Mouse (Mus musculus): ENCODE data around the gene Rnps1. TPM values are rescaled to one million over a fixed set of nuclear protein-coding genes. Genes with fewer than 3 reads are reported as not detected.

The Rnps1 gene
- polyA plus RNA-seq (2017; shearing (Covaris generic)): 194 TPM

GRCm38 (mm10) chr17:24414230-24414976, at the start of gene Rnps1:
Gene Rnps1 (plus strand): TSS chr17:24414565.

DNA sequence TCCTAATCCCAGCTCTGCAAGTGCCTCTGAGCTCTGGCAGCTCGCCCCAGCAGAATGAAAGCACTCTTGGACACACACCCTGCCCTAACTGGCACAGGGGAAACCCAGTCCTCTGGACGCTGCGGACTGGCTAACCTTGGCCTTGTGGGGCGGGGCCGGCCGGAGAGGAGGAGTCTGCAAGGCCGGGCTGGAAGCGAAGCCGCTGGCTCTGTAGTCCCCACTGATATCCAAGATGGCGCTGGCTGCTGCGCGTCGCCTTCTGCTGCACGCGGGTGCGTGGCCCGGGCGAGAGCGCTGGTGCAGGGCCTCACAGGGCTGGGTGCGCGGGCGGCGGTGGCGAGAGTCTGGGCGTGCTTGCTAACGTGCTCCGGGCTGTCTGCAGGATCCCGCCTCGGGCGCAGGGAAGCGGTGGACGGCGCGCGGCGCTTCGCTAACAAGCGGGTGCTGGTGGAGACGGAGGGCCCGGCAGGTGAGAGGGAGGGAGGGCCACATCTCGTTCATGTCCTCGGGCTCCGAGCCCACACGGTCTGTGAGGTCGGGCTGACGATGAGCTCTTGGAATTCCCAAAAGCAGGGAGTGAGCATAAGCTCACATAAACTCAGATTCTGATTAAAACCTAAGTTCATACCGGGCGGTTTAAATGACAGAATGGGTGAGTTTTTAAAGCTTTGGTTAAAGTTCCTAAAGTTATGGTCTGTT, 12.3 kb downstream of the Rnps1 start, which contains the start of gene Eci1:
Gene Eci1, plus strand, starts transcription at position 171 of the 699 bp plus-strand sequence.

GRCm38 (mm10) chr17:24442632-24443155, 28.3 kb downstream of the Rnps1 start, which contains the start of gene Dnase1l2:
Gene Dnase1l2 (minus strand): TSS chr17:24443105.

DNA sequence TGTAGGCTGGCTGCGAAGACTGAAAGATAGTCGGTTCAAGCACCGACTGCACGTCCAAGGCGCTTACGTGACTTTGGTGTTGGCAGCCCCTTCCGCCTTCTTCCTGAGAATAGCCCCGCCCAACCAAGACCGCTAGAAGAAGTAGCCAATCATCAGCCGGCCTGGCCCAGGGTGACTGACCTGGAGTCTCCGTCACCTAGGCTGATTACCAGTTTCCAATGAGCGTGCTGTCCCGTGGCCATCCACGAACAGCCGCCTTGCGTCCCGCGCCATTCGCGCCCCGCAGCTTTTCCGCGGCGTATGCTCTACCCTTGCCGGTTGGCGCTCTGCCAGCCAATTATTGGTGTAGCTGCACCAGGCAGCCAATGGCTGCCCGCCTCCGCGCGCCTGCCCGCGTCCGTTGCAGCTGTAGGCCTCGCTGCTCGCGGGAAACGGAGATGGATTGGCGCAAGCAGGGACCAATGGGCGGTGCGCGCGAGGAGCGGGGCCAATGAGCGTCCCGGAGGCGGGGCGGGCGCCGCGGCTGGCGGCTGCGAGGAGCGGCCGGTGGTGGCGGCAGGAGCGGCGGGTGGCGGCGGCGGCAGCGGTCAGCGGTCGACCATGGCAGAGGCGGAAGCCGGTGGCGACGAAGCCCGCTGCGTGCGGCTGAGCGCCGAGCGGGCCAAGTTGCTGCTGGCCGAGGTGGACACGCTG, 55.7 kb downstream of the Rnps1 start, which contains the start of the genes E4f1 and Pgp:
Gene E4f1, minus strand, starts transcription at position 404 of the 693 bp plus-strand sequence.
Gene Pgp, plus strand, starts transcription at position 483 of the 693 bp plus-strand sequence.

GRCm38 (mm10) chr17:24473612-24474275, 59.4 kb downstream of the Rnps1 start, which contains the start of gene Bricd5:
Gene Bricd5 (plus strand): TSS chr17:24473884.

Other genes starting within 250 kb of the Rnps1 start
- gene Atp6v0c, start 244.9 kb upstream of the Rnps1 start, polyA plus RNA-seq (2017; shearing (Covaris generic)): 362 TPM
- gene Tbc1d24, start 209.0 kb upstream of the Rnps1 start, polyA plus RNA-seq (2017; shearing (Covaris generic)): 1.1 TPM
- not detected for gene Ntn3, start 205.0 kb upstream of the Rnps1 start, polyA plus RNA-seq (2017; shearing (Covaris generic))
- gene Tedc2, start 193.7 kb upstream of the Rnps1 start, polyA plus RNA-seq (2017; shearing (Covaris generic)): 5.1 TPM
- 7.1 TPM for gene Ccnf, start 163.1 kb upstream of the Rnps1 start, polyA plus RNA-seq (2017; shearing (Covaris generic))
- gene Abca17, start 63.5 kb upstream of the Rnps1 start, polyA plus RNA-seq (2017; shearing (Covaris generic)): 0.39 TPM
- gene Abca3, start 62.6 kb upstream of the Rnps1 start, polyA plus RNA-seq (2017; shearing (Covaris generic)): 41.4 TPM
- 90.8 TPM for gene Eci1, start 12.1 kb downstream of the Rnps1 start, polyA plus RNA-seq (2017; shearing (Covaris generic))
- 5.3 TPM for gene Dnase1l2, start 28.5 kb downstream of the Rnps1 start, polyA plus RNA-seq (2017; shearing (Covaris generic))
- gene E4f1, start 55.7 kb downstream of the Rnps1 start, polyA plus RNA-seq (2017; shearing (Covaris generic)): 70.7 TPM
- 3.8 TPM for gene Pgp, start 55.8 kb downstream of the Rnps1 start, polyA plus RNA-seq (2017; shearing (Covaris generic))
- gene Bricd5, start 59.3 kb downstream of the Rnps1 start, polyA plus RNA-seq (2017; shearing (Covaris generic)): not detected
- gene Mlst8, start 64.5 kb downstream of the Rnps1 start, polyA plus RNA-seq (2017; shearing (Covaris generic)): 28.4 TPM
- 0.11 TPM for gene Caskin1, start 74.0 kb downstream of the Rnps1 start, polyA plus RNA-seq (2017; shearing (Covaris generic))
- gene Traf7, start 113.4 kb downstream of the Rnps1 start, polyA plus RNA-seq (2017; shearing (Covaris generic)): 97.6 TPM
- 6.5 TPM for gene Rab26, start 119.6 kb downstream of the Rnps1 start, polyA plus RNA-seq (2017; shearing (Covaris generic))
- 17.8 TPM for gene Pkd1, start 135.3 kb downstream of the Rnps1 start, polyA plus RNA-seq (2017; shearing (Covaris generic))
- gene Tsc2, start 218.1 kb downstream of the Rnps1 start, polyA plus RNA-seq (2017; shearing (Covaris generic)): 48.8 TPM
- gene Nthl1, start 218.1 kb downstream of the Rnps1 start, polyA plus RNA-seq (2017; shearing (Covaris generic)): 6.0 TPM
- gene Slc9a3r2, start 235.8 kb downstream of the Rnps1 start, polyA plus RNA-seq (2017; shearing (Covaris generic)): not detected
- gene Npw, start 243.9 kb downstream of the Rnps1 start, polyA plus RNA-seq (2017; shearing (Covaris generic)): not detected

Data from activated CD4-positive, CD25-positive, alpha-beta regulatory T cell, adult 9 weeks (primary cell).